Mouse (Mus musculus) cerebellum, postnatal 4 days (tissue): ENCODE measurements around the gene Gm20820.
"Not testable (repeated sequence)": the region's sequence is repeated elsewhere in the genome, so short reads cannot be mapped to it uniquely, and the experiment has no call there.

Experiments used
- DNase-seq, 2 experiments: peaks; one replicate each; pipeline ENCODE4 v3.0.0; 2022; ENCODE audit warnings: low spot score in 2 of 2, mixed read lengths in 1 of 2

The Gm20820 gene

GRCm38 (mm10) chrY:86061472-86061871 is at the start of gene Gm20820:
Gene Gm20820 (plus strand): TSS chrY:86061772.
- not testable (repeated sequence) for DNase-seq
